Mouse (Mus musculus) ES-E14 (cell line): ENCODE data around the gene Dennd1a. TPM values are rescaled to one million over a fixed set of nuclear protein-coding genes. Genes with fewer than 3 reads are reported as not detected.

Experiments
- DNase-seq: peaks from one replicate; pipeline ENCODE4 v3.0.0-alpha.2; 2013; ENCODE audit warnings: low read depth, low spot score
- H3K27ac ChIP-seq: 2 replicates; pipeline ENCODE4 v1.5.1; 2012; ENCODE audit warnings: low read depth, mild to moderate bottlenecking, low read length, moderate library complexity, mixed read lengths; ENCODE audit not compliant: poor library complexity, insufficient read depth, severe bottlenecking
- H3K36me3 ChIP-seq: 2 replicates; pipeline ENCODE4 v1.6.1; 2012; ENCODE audit warnings: mild to moderate bottlenecking, low read length, moderate library complexity, mixed read lengths; ENCODE audit not compliant: control insufficient read depth, poor library complexity, insufficient read depth, severe bottlenecking
- H3K4me1 ChIP-seq, 2 experiments: fragments of 150-350 bp in 1 of 2; sonication (generic) in 1 of 2; 2 replicates each; pipeline ENCODE4 v1.6.1; 2012; ENCODE audit warnings: low read length in 2 of 2, mild to moderate bottlenecking in 1 of 2, mixed read lengths in 1 of 2; ENCODE audit not compliant: control insufficient read depth in 2 of 2, insufficient read depth in 2 of 2, poor library complexity in 1 of 2
- H3K4me3 ChIP-seq, 2 experiments: fragments of 150-350 bp in 1 of 2; sonication (generic) in 1 of 2; 2 replicates each; pipeline ENCODE4 v1.5.1; 2012; ENCODE audit warnings: low read length in 2 of 2, low read depth in 1 of 2, mild to moderate bottlenecking in 1 of 2, mixed read lengths in 1 of 2; ENCODE audit not compliant: insufficient read depth in 1 of 2, poor library complexity in 1 of 2, severe bottlenecking in 1 of 2
- H3K9ac ChIP-seq: 2 replicates; pipeline ENCODE4 v1.6.1; 2012; ENCODE audit warnings: low read depth, mild to moderate bottlenecking, low read length, mixed read lengths; ENCODE audit not compliant: poor library complexity, insufficient read depth, severe bottlenecking
- H3K9me3 ChIP-seq: fragments of 150-350 bp; sonication (generic); 2 replicates; pipeline ENCODE4 v1.6.1; 2012; ENCODE audit warnings: low read depth, mild to moderate bottlenecking, low read length; ENCODE audit not compliant: control insufficient read depth, insufficient read depth
- CHD2 ChIP-seq: IDR thresholded peaks from 2 replicates; pipeline ENCODE4 v1.6.1; 2014; ENCODE audit warnings: mild to moderate bottlenecking, low read depth, low read length, inconsistent platforms
- HCFC1 ChIP-seq: IDR thresholded peaks from 2 replicates; pipeline ENCODE4 v1.6.1; 2012; ENCODE audit warnings: low read length, inconsistent platforms, borderline replicate concordance; ENCODE audit not compliant: insufficient read depth
- MAFK ChIP-seq: IDR thresholded peaks from 2 replicates; pipeline ENCODE4 v1.6.1; 2014; ENCODE audit warnings: mild to moderate bottlenecking, low read depth, low read length, inconsistent platforms; ENCODE audit not compliant: insufficient read depth
- ZC3H11A ChIP-seq: IDR thresholded peaks from 2 replicates; pipeline ENCODE4 v1.6.1; 2012; ENCODE audit warnings: low read depth, mild to moderate bottlenecking, inconsistent platforms, low read length, borderline replicate concordance
- ZNF384 ChIP-seq: IDR thresholded peaks from 2 replicates; pipeline ENCODE4 v1.6.1; 2012; ENCODE audit warnings: low read depth, low read length, inconsistent platforms
- in situ Hi-C, 2 experiments: fragments of 600-800 bp; cut with MboI; formaldehyde crosslinking; loops; one replicate each; pipeline ENCODE4 v1.15.1; 2025; ENCODE audit warnings: low sequenced_read_pairs in 2 of 2, inconsistent platforms in 1 of 2; ENCODE audit not compliant: unreplicated experiment in 2 of 2
- total RNA-seq: library from RNA; depleted of rRNA; stranded (reverse); fragments of 300-350 nt; gene quantifications from 2 replicates; pipeline ENCODE4 v1.2.3, GENCODE M21; 2012; rRNA removed

Gene Dennd1a
- total RNA-seq, 1 experiment: 6.5 TPM

- H3K4me3 ChIP-seq: no peak overlapping the region
- no peak for DNase-seq
Measured at GRCm38 (mm10) chr2:37756220-37756930, 530.8 kb downstream of the Dennd1a start.

DNA sequence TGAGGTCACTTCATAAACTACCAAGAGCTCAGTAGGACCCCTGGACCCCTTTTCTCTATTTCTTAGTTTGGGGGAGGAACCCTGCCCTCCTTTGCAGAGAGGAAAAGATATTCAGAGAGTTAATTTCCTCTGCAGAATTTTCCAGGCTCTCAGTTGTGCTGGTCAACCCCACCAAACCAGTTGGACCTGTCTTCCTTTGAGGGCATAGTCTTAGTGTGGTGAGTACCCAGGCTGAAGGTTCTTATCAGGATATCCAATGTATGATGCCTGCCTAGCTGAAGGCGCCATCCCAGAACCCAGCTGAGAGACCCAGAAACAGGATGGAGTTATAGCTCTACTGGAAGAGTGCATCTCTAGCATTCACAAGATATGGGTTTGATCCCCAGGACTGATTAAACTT, 536.1 kb downstream of the Dennd1a start:
- no peak for DNase-seq
- in situ Hi-C loops: no loop called here

More at GRCm38 (mm10) chr2:37756220-37756930, 530.8 kb downstream of the Dennd1a start:
- no peak overlapping the region for H3K27ac ChIP-seq
- peaks cover 5 to 36% of the 10 kb centered on the region in 2 experiments; a peak in 3 of 4 replicates for H3K4me1 ChIP-seq
- in situ Hi-C loops: no loop called here
- H3K9ac ChIP-seq: no peak overlapping the region
- H3K36me3 ChIP-seq: no peaks in the 10 kb centered on the region
- TF ChIP-seq ZNF384: no peak
- TF ChIP-seq MAFK: no peak
- no peak for TF ChIP-seq CHD2
- TF ChIP-seq HCFC1: no peak
- TF ChIP-seq ZC3H11A: no peak
- H3K9me3 ChIP-seq: no peaks in the 10 kb centered on the region

DNA sequence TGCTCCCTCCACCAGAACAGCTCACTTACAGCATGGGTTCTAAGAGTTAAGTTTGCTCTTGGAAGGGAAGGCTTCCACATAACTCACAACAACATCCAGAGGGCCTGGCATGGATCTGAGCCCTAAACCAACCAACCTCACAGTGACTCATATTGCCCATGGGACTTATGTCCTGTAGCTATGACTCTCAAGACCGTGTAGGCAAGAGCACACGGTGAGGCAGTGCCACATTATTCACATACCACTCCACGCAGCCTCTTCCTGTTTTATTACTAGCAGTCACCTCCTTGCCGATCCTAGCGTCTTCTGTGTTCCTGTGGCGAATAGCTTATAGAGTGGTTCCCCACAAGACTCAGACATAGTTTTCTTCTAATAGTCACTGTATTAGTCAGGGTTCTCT, 537.9 kb downstream of the Dennd1a start:
- no peak for TF ChIP-seq HCFC1
- no peak for TF ChIP-seq ZNF384
- no peak for TF ChIP-seq ZC3H11A
- TF ChIP-seq CHD2: no peak
- TF ChIP-seq MAFK: no peak
- Histone ChIP-seq H3K9me3 (no peaks in the 10 kb centered on the region), H3K27ac (no peak overlapping the region), H3K4me1 (peaks cover 0 to 3% of the 10 kb centered on the region in 2 experiments; a peak in 1 of 4 replicates), H3K4me3 (no peak overlapping the region), H3K36me3 (no peaks in the 10 kb centered on the region), H3K9ac (no peak overlapping the region)
- in situ Hi-C loops: no loop called here
- DNase-seq: no peak

More for the DNA sequence above, 536.1 kb downstream of the Dennd1a start:
- no peak overlapping the region for H3K4me3 ChIP-seq
- H3K4me1 ChIP-seq: peaks cover 3 to 12% of the 10 kb centered on the region in 2 experiments; a peak in 1 of 4 replicates
- no peaks in the 10 kb centered on the region for H3K36me3 ChIP-seq
- no peak overlapping the region for H3K27ac ChIP-seq
- H3K9ac ChIP-seq: no peak overlapping the region
- H3K9me3 ChIP-seq: no peaks in the 10 kb centered on the region
- TF ChIP-seq HCFC1 (no peak), ZC3H11A (no peak), MAFK (no peak), ZNF384 (no peak), CHD2 (no peak)

Other genes starting within 250 kb of the Dennd1a start
- 0.32 and 0.36 TPM in 2 replicates for gene Lhx2, start 51.9 kb upstream of the Dennd1a start, total RNA-seq
- 13.4 and 16.9 TPM in 2 replicates for gene Nek6, start 224.3 kb upstream of the Dennd1a start, total RNA-seq